Mouse (Mus musculus) gastrocnemius, postnatal 36 days (tissue): ENCODE measurements at regions not wholly inside any gene's neighbourhood (a gene's known extent, or its start where the extent isn't known, plus 50 kb on each side); places are given as distances from the start of the nearest gene placed in this dataset.
A peak's percentile ranks its signal among the peaks of the same experiment; 100 is the strongest.

Source experiments
- DNase-seq, 2 experiments: peaks; one replicate each; pipeline ENCODE4 v3.0.0; 2022
- intact Hi-C: fragments of 180-260 bp; cut with DNase I; formaldehyde crosslinking; loops from one replicate; pipeline ENCODE4 v1.15.1; 2025

DNA sequence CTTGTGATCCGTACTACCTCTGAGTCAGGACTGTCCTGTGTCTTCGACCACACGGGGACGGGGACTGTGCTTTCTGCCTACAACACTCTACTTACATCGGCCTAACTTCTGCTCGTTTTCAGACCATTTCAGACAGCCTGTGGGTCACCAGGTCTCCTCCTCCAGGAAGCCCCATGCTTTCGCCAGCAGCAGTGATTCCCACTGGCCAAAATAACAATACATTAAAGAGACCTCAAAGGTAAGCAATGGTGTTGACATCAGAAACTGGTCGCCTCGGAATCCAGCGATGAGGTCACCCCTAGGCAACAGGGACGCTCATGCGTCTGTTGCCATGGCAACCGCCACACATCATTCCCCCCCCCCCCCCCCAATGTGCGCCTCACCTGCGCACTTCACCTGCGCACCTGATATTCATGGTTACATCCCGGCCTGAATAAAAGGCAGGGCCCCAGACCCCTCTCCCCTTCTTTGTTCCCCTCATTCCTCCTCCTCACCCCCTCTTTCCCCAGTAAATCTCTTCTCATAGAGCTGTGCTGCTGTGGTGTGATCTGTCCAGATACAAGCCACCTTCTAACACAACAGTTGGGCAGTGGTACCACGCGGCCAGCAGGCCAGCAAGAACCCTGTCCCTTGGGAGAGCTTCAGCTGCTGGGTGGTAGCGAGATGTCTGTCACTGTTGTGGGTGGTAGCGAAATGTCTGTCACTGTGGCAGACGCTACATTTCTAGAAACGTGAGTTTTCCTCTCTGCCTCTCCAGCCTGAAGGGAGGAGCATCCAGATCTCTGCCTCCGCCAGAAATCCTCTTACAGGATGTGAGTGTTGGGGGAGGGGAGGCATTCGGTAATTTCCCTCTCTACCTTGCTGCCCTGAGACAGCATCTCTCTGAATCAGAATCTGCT is 145.0 kb downstream of the Setd4 start:
- intact Hi-C loops: loop anchor here (10.0 kb wide), 1 partner anchor 634 kb away; the partner anchor contains the start of gene Runx1
- DNase-seq: no peak

DNA sequence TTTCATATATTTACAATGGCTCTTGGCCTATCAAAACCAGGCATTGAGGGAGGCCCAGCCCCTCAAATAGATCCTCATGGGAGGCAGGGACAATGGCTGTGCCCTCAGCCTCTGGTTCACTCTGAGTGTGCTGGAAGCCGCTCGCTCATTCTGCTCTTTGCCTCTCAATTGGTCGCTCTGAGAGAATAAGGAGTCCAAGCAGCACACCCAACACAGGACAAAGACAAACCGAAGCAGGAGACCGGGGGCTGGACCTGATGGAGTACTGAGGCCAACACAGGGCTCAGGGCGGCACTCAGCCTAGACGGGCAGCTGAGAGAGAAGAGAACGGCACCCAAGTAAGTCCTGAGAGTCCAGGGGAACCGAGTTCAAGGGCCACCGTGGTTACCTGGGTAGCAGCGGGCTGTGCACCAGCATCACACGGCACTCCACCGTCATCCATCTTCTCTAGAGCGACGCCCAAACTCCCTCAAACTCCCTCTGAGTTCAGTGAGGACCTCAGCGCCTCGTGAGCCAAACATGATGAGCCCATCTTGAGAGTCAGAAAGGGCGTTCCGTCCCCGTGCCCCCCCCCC is 145.8 kb downstream of the Setd4 start:
- intact Hi-C loops: loop anchor here (10.0 kb wide), 1 partner anchor 633 kb away; the partner anchor contains the start of gene Runx1

DNA sequence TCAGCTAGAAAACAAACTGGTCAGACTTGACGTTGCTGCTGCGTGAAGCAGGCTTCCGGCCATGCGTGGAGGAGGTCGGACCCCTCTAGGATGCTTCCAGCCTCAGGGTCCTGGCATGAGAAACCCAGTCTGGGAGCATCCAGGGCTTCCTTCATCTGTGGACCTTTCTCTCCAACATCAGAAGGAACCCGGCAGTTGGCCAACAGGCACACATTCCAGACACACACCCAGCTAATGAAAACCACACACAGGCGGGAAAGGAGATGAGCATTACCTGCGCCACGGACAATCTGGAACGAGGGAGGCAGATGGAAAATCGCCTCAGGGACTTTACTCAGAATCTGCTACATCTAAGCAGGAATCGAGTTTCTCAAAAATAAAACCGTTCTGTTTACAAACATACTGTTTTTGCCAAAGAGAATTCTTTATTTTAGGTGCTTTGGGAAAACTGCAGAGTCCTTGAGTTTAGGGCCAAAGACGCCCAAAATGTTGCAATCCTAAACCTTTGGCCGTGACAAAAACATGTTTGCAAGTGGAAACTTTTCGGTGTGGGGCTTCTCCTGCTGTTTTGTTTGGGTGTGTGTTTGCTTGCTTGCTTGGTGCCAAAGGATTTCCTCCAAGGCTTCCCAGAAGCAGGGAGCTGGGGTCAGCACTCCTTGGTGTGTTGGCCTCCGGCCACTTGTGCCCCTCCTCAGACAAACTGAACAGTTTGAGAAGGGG is 147.0 kb downstream of the Setd4 start:
- peak; percentile 40 to 41 for DNase-seq

More for the DNA sequence above, 145.8 kb downstream of the Setd4 start:
- DNase-seq: no peak

DNA sequence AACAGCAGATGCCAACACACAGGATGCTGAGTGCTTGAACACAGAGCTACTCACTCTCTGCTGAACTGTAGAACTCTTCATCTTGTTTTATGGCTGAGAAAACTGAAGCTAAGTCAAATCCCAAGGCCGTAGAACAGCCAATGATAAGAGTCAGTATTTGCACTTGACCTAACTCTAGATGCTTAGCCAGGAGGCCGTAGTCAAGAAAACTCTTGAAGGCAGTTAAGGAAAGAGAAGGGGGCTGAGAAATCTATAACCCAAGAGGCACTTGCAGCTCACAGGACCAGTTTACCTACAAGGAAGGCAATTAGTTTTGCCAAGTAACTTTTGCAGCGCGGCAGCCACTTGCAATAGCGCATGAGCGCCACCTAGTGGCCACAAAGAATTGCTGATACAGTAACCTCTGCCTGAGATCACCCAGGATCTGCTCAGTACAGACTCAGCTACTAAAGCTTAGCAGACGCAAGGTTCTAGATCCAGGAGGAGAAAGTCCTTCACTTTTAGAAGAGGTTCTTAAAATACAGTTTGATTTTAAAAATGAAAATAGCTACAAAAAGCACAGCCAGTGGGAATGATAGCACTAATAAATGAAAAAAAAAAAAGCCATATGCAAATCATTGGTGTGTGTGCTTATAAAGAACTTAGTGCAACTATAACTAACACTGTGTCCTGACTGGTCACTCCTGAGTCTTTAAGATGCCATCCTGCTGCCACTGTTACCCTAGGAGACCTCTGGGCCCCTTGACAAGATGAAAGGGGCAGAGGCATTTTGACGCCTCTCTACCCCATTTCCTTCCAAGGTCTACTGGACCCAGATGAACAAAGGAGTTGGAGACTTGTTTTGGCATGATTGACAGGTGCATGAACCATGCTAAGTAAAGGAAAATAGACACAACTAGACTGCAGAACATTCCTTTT is 149.5 kb downstream of the Setd4 start:
- intact Hi-C loops: loop anchor here (5.0 to 10.0 kb wide), 7 partner anchors 142 to 932 kb away; partner anchors contain the start of gene Runx1
- peak; percentile 56 to 66 for DNase-seq

More for the DNA sequence above, 147.0 kb downstream of the Setd4 start:
- intact Hi-C loops: loop anchor here (10.0 kb wide), 1 partner anchor 632 kb away; the partner anchor contains the start of gene Runx1

DNA sequence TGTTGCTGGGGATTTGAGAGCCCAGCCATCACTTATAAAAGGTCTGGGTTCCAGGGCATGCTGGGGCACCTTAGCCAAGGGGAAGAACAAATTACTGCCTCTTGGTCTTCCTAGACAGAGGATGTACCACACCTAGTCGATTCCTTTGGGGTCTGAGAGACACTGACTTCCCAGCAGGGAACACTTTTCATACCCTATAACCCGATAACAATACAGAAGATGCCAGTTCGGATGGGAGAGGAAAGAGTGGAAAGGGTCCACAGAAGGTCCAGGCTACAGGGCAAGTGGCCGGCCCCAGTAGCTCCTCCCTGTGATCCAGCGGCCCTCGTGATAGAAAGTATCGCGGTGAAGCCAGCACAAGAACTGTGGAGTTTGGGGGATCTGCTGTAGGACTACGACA is 150.8 kb downstream of the Setd4 start:
- DNase-seq: no peak
- intact Hi-C loops: loop anchor here (5.0 to 10.0 kb wide), 7 partner anchors 141 to 931 kb away; partner anchors contain the start of gene Runx1

DNA sequence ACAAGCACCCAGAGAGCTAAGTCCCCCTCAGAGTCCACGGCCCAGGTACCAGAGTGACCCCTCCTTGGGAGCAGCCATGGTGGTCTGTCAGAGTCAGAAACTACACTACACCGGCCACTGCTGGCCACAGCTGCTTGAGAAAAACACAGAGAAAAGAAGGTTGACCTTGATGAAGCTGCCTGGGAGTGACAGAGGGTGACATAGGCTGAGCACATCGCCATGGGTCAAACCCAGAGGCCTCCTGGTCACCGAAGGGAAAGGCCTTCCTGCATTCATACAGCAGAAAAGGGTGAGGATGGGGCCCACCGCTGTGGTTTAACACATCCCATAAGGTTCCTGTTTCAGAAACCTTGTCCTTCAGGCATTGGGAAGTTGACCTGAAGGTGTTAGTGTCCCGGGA is 153.0 kb downstream of the Setd4 start:
- no peak for DNase-seq
- intact Hi-C loops: loop anchor here (5.0 to 10.0 kb wide), 7 partner anchors 139 to 929 kb away; partner anchors contain the start of gene Runx1

DNA sequence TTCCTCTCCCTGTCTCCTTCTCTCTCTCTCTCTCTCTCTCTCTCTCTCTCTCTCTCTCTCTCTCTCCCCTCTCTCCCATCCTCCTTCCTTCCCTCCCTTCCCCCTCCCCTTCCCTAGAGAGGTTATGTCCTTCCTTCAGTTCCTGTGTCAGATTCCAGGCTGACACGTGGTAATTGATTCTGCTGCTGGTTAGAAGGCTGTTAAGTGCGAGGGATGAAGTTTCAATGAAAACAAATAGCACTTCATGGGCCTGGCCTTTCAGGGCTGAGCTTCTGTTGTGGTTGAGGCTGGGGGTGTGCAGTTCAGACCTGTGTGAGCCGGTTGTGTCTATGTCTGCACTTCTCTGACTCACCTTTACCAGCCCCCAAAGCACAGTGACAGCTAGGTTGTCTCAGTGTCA is 153.9 kb downstream of the Setd4 start:
- no peak for DNase-seq

DNA sequence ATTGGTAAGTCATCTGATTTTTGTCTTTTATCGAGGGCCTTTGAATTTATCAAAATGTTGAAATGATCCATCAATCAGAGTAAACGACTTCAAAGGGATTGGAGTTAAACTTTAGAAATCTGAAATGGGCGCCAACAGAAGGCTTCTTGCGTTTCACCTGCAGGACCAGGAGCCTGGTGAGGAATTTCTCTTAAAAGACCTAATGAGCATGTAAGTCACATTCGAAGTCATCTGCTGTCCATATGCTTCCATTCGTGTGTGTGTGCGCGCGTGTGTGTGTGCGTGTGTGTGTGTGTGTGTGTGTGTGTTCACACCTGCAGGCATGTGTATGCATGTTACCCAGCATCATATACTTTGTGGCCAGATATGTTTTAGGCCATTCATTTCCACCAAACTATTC is 155.7 kb downstream of the Setd4 start:
- DNase-seq: no peak
- intact Hi-C loops: no loop called here

More for the DNA sequence above, 153.9 kb downstream of the Setd4 start:
- intact Hi-C loops: loop anchor here (5.0 to 10.0 kb wide), 7 partner anchors 138 to 928 kb away; partner anchors contain the start of gene Runx1

DNA sequence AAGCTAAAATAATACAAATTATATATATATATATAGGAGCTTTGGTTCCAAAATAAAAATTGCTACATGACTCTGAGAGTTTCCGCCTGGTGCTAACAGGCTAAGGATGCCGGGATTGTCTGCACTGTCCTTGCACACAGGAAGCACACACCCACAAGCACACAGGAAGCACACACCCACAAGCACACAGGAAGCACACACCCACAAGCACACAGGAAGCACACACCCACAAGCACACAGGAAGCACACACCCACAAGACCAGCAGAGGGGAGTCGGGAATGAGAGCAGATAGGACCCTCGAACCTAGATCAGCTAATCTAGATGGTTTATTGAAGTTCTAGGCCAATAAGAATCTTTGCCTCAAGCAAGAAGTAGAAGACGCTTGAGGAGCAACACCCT is 156.9 kb downstream of the Setd4 start:
- intact Hi-C loops: no loop called here

DNA sequence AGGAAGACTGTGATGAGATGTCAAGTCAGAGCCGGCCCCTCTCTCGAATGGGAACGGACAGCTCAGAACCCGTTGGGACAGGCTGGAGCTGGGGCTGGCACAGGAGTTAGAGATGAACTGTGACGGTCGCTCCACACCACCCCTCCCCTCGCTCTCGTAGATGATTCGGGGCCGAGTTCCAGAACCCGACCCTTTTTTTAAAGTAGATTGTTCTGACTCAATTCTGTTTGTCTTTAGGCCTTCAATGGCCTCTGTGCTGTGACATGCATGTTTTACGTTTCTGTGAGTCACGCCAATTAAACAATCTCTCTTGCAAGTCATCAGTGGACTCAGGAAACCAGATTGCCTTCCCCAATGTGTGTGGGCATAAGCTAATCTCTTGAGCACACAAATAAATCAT is 157.7 kb downstream of the Setd4 start:
- DNase-seq: no peak
- intact Hi-C loops: no loop called here

More for the DNA sequence above, 156.9 kb downstream of the Setd4 start:
- no peak for DNase-seq

DNA sequence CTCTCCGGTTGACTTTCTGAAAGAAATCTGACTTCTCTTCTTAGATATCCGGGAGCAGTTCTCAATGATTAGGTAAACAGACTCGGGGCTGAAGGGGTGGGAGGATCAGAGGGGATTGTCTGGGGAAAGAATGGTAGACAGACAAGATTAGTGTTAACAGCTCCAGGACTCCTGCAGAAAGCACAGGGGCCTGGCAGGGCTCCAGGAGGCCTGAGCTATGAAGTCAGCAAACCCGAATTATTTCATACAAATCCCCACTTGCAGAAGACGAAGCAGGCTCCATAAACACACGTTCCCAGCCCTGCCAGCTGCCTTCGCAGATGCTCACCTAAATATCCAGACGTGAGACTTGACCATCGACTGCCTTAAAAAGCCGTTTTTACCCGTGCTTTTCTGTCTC is 161.0 kb downstream of the Setd4 start:
- intact Hi-C loops: no loop called here

DNA sequence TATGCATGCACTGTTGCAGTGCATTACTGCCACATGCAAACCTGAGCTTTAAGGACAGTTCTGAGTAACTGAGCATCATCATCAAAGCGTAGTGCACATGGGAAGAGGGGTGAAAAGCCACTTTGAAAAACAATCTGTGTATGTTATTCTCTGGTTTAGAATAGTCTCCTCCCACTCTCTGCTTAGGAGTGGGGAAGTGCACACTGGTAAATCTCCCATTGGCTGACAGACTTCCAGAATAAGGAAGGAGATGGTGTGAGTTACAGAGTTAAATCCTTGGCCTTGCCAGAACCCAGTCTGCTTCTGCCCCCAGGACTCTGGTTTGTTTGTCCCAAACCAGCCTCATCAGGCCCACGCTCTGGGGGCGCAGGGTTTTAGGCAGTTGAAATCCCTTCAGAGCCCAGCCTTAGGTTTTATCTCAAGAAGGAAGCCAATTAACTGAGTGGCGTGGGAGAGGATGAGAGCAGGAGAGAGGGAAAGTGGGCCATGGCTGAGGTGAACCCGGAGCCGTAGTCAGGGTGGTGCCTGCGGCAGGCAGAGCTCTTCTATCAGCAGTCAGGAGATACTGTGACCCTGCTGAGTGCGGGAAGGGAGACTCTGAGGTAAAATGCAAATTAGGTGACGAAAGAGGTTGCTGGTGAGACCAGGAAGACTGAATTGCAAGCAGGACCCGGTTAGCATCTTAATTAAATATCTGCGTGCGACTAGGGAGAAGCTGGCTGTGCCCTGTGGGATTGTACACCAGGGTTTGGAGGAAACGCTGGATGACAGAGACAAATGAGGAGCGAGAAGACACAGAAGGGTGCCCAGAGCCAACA is 166.0 kb downstream of the Setd4 start:
- intact Hi-C loops: no loop called here
- no peak for DNase-seq

More for the DNA sequence above, 161.0 kb downstream of the Setd4 start:
- DNase-seq: no peak

DNA sequence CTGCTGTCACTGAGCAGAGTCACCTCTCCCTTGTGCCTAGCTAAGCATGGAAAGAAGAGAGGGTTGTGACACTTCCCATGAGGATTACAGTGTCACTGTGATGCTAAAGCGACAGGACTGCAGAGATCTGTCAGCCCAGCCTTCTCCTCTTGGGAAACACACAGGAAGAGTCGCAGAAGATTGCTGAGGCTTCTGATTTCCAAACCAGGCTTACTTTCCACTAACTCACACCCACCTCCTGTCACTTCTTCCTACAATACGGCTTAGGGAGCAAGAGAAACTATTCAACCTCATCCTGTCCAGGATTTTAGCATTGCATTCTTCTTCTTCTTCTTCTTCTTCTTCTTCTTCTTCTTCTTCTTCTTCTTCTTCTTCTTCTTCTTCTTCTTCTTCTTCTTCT is 167.1 kb downstream of the Setd4 start:
- intact Hi-C loops: no loop called here
- DNase-seq: no peak

DNA sequence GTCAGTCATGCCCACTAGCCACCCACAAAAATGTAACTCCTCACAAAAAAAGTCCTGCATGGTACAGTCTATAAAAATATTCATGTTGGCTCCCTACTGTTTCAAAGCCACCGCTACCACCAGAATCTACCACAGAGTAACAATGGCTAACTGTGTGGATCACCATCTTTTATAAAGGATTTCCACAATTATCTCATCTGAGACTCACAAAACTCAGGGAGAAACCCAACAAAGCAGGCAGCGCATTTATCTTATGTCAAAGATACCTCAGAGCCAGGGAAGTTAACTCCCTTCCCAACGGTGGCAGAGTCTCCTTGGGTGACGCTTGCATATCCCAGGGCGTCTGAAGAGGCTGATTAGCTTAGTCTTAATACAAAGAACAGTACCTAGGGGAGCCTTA is 172.5 kb downstream of the Setd4 start:
- no peak for DNase-seq

DNA sequence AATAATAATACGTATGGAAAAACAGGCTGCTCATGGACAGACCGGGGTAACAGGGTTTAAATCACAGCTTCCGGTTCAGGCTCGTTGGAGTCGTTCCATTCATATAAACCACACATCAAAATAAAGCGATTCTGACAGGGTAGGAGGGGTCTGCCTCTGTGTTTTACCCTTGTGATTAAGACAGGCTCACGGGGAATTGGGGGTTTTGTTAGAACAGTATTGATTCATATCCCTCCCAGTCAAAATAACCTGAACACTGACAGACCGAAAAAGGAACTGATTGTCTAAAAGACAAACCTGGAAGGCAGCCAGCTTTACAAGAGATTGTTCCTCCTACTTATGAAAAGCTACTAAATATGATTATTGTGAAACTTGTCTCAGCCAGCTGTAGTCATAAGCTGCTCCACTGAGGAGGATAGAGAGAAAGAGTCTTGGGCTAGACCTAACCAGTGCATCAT is 174.5 kb downstream of the Setd4 start:
- no peak for DNase-seq
- intact Hi-C loops: no loop called here

More for the DNA sequence above, 172.5 kb downstream of the Setd4 start:
- intact Hi-C loops: no loop called here

DNA sequence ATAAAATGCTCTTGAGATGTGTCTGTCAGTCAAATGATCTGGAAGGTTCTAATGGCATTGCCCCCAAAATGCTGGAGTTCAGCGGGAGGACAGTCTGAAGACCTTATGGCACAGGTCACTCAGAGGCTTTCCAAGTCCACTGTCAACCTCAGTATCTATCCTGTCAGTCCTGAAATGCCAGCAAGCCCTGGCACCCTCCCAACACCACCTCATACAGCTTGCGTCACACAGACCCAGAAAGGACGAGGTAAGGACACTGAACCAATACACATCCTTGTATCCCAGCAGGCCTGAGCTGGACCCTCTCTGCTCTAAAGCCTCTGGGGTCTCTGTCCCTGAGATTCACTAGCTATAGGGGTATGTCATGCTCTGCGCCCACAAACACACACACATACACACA is 176.6 kb downstream of the Setd4 start:
- DNase-seq: no peak

DNA sequence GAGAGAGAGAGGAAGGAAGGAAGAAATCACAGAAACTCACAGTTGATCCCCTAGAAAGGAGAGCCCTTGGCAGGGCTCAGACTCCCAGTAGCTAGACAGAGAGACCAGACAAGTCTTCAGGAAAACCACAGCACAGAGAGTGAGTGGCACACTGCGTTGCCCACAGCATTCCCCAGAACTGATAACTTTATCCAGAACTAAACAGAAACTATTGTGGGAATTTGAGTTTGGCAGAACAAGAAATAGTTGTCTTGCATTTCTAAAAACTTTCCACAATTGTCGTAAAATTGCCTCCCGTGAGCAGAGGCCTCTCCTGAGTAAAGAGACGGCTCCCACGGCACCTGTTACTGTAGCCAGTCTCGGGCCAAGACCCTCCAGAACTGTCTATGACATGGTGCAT is 178.1 kb downstream of the Setd4 start:
- intact Hi-C loops: no loop called here
- no peak for DNase-seq

More for the DNA sequence above, 176.6 kb downstream of the Setd4 start:
- intact Hi-C loops: no loop called here

DNA sequence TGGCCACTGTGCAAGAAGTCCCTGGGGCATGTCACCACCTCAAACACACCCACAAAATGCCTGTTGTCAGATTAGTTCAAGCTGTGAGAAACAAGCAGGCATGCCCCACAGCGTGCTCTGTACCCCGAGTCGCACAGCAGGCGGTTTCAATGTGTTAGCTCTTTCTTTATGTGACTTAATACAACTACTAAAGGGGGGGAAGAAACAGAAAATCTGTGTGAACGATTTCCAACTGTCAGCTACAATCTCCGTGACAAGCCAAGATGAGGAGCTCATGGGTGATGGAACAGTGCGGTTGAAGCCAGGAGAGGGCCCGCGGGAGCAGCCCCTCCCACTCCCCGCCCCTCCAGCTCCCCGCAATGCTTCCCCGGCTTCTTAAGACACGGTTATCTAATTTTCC is 180.7 kb downstream of the Setd4 start:
- DNase-seq: no peak
- intact Hi-C loops: no loop called here

DNA sequence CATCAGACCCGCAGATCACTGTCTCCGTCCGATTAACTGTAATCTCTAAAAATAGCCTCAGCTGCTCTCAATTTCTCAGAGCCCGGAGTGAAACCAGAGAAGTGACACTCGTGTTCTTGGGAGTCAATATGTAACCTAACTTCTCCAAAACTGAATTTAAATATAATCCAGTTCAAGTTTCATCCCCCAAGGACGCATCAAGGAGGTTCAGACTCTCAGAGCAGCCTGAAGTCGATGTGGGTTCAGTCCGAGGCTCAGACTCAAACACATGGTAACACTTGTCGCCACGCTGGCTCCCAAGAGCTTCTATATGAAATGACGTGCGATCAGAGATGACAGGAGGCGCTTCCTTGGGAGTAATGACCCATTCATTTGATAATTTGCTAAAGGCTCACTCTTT is 181.6 kb downstream of the Setd4 start:
- intact Hi-C loops: no loop called here
- no peak for DNase-seq
